ENCODE assay signal across 24 mouse cellular contexts in genomic region chr5:72853365-72853764, GRCm38 (mm10). TPM values are rescaled to one million over a fixed set of nuclear protein-coding genes. Genes with fewer than 3 reads are reported as not detected.
A peak's percentile ranks its signal among the peaks of the same experiment; 100 is the strongest.
DNase-seq lines count a peak whose midpoint lies in the region; ATAC-seq and TF ChIP-seq lines count a peak whose summit lies in the region.
"Had no signal": no experiment of that assay in that cellular context is flagged by ENCODE, and none has a peak within 500 bp of the region (broad histone marks: within the 10 kb centered on the region; RNA-seq: fewer than 3 reads in every experiment).

No protein-coding gene starts in this region.

- H3K36me3 ChIP-seq in megakaryocyte, embryonic 14.5 days (replicated peaks; ENCODE audit: low read length): peaks cover 94% of the 10 kb centered on the region
- peaks cover 6 to 87% of the 10 kb centered on the region in 2 experiments for H3K36me3 ChIP-seq in MEL (ENCODE audit: control insufficient read depth in 1 of 2, insufficient read depth in 2 of 2, low read length in 2 of 2)
- H3K36me3 ChIP-seq in splenic B cell, adult 2 months (ENCODE audit: control insufficient read depth, insufficient read depth, low read length, poor library complexity, severe bottlenecking): no peaks in the 10 kb centered on the region; the same call in 1 of the 2 replicates
- no peaks in the 10 kb centered on the region for H3K36me3 ChIP-seq in kidney, adult 2 months (ENCODE audit: control insufficient read depth, insufficient read depth, low read length)
- H3K36me3 ChIP-seq: embryonic facial prominence, embryonic 13.5 days; forebrain, embryonic 10.5 days; forebrain, embryonic 15.5 days; heart, embryonic 15.5 days; limb, embryonic 10.5 days; limb, embryonic 15.5 days; midbrain, embryonic 10.5 days; neural tube, embryonic 12.5 days had no signal

- no peak for TF ChIP-seq CTCF in MEL (IDR thresholded peaks at IDR 0.05 in 2 of 3, conservative IDR thresholded peaks at IDR 0.05 in 1 of 3; ENCODE audit: control insufficient read depth in 1 of 3, insufficient read depth in 1 of 3, low read depth in 2 of 3, low read length in 3 of 3, poor library complexity in 1 of 3, severe bottlenecking in 1 of 3)
- no peak for TF ChIP-seq CTCF in kidney, adult 2 months (conservative IDR thresholded peaks at IDR 0.05; ENCODE audit: insufficient read depth, insufficient read length, low read depth, low read length)

- DNase-seq in B cell, adult 2 months: peak; percentile 33 to 43
- DNase-seq in MEL (ENCODE audit: low read depth, low spot score): no peak
- DNase-seq in splenic B cell, adult 2 months (ENCODE audit: low read depth, low spot score): peak; percentile 59
- DNase-seq in kidney, adult 2 months: no peak
- DNase-seq: adrenal gland, postnatal 25 days; gastrocnemius, adult 2 months; gastrocnemius, postnatal 36 days; kidney, adult 18-20 months; layer of hippocampus, postnatal 36 days; thymus, adult 2 months; thymus, postnatal 36 days had no signal

- H3K4me3 ChIP-seq in megakaryocyte, embryonic 14.5 days (replicated peaks): peak overlapping the region; percentile 48
- no peak overlapping the region for H3K4me3 ChIP-seq in MEL (ENCODE audit: control insufficient read depth in 1 of 2, insufficient read depth in 1 of 2, low read depth in 2 of 2, low read length in 2 of 2)
- H3K4me3 ChIP-seq in kidney, adult 2 months (ENCODE audit: insufficient read depth, low read depth, low read length): no peak overlapping the region
- H3K4me3 ChIP-seq: embryonic facial prominence, embryonic 13.5 days; forebrain, embryonic 10.5 days; forebrain, embryonic 15.5 days; gastrocnemius, adult 2 months; heart, embryonic 15.5 days; limb, embryonic 10.5 days; limb, embryonic 15.5 days; midbrain, embryonic 10.5 days; myocyte; neural tube, embryonic 12.5 days had no signal

- peak in 1 of 2 experiments; percentile 17; a peak in 1 of 4 replicates for TF ChIP-seq POLR2A in MEL (IDR thresholded peaks at IDR 0.05; ENCODE audit: control insufficient read depth in 1 of 2, insufficient read depth in 1 of 2, low read depth in 1 of 2, low read length in 2 of 2, poor library complexity in 1 of 2)
- no peak for TF ChIP-seq POLR2A in kidney, adult 2 months (IDR thresholded peaks at IDR 0.05; ENCODE audit: low read depth, low read length)

- H3K9me3 ChIP-seq in megakaryocyte, embryonic 14.5 days: no peaks in the 10 kb centered on the region
- H3K9me3 ChIP-seq in MEL (replicated peaks; ENCODE audit: insufficient read depth, low read length): no peaks in the 10 kb centered on the region
- H3K9me3 ChIP-seq: embryonic facial prominence, embryonic 13.5 days; forebrain, embryonic 10.5 days; forebrain, embryonic 15.5 days; heart, embryonic 15.5 days; limb, embryonic 10.5 days; limb, embryonic 15.5 days; midbrain, embryonic 10.5 days; neural tube, embryonic 12.5 days had no signal

- TF ChIP-seq RAD21 in MEL (IDR thresholded peaks at IDR 0.05; ENCODE audit: low read depth, low read length): no peak

- peaks cover 73% of the 10 kb centered on the region for H3K79me2 ChIP-seq in MEL (ENCODE audit: control insufficient read depth, insufficient read depth, low read length, poor library complexity)

- peak overlapping the region; percentile 91 for H3K27ac ChIP-seq in MEL (ENCODE audit: control insufficient read depth, low read depth, low read length)
- no peak overlapping the region for H3K27ac ChIP-seq in kidney, adult 2 months (ENCODE audit: insufficient read depth, low read depth, low read length)
- H3K27ac ChIP-seq: embryonic facial prominence, embryonic 13.5 days; forebrain, embryonic 10.5 days; forebrain, embryonic 15.5 days; gastrocnemius, adult 2 months; kidney, postnatal 0 days; limb, embryonic 10.5 days; limb, embryonic 15.5 days; midbrain, embryonic 10.5 days; neural tube, embryonic 12.5 days had no signal

- H3K9ac ChIP-seq in MEL (ENCODE audit: control insufficient read depth, low read depth, low read length, poor library complexity, severe bottlenecking): peak overlapping the region; percentile 37
- H3K9ac ChIP-seq: embryonic facial prominence, embryonic 13.5 days; forebrain, embryonic 15.5 days; heart, embryonic 15.5 days; limb, embryonic 15.5 days; neural tube, embryonic 12.5 days had no signal

- no peak for TF ChIP-seq EP300 in MEL (IDR thresholded peaks at IDR 0.05; ENCODE audit: low read depth in 1 of 2, low read length in 2 of 2)

- H3K27me3 ChIP-seq in megakaryocyte, embryonic 14.5 days (replicated peaks): no peaks in the 10 kb centered on the region
- H3K27me3 ChIP-seq in MEL (ENCODE audit: control insufficient read depth in 1 of 2, insufficient read depth in 2 of 2, low read length in 2 of 2): no peaks in the 10 kb centered on the region
- no peaks in the 10 kb centered on the region for H3K27me3 ChIP-seq in splenic B cell, adult 2 months (ENCODE audit: control insufficient read depth, insufficient read depth, low read length, poor library complexity, severe bottlenecking)
- H3K27me3 ChIP-seq in kidney, adult 2 months (replicated peaks; ENCODE audit: control insufficient read depth, insufficient read depth, low read length): no peaks in the 10 kb centered on the region
- H3K27me3 ChIP-seq: embryonic facial prominence, embryonic 13.5 days; forebrain, embryonic 15.5 days; heart, embryonic 15.5 days; limb, embryonic 15.5 days; neural tube, embryonic 12.5 days had no signal

- WGBS in kidney, adult 2 months: 70% methylated on average over 2 of the region's 2 CpGs

- peaks cover 100% of the 10 kb centered on the region for H3K4me1 ChIP-seq in megakaryocyte, embryonic 14.5 days
- H3K4me1 ChIP-seq in MEL (ENCODE audit: control insufficient read depth in 1 of 2, insufficient read depth in 2 of 2, low read length in 2 of 2): peaks cover 38 to 80% of the 10 kb centered on the region in 2 experiments
- H3K4me1 ChIP-seq in kidney, adult 2 months (ENCODE audit: control insufficient read depth, insufficient read depth, low read length): peaks cover 4% of the 10 kb centered on the region

- ATAC-seq in megakaryocyte, adult 5-6 weeks (ENCODE audit: poor library complexity, severe bottlenecking): no peak
- ATAC-seq: forebrain, embryonic 15.5 days; hindbrain, embryonic 16.5 days had no signal

TF ChIP-seq in MEL, 35 proteins besides CTCF, POLR2A, EP300 and RAD21:
- TF ChIP-seq BHLHE40 (IDR thresholded peaks at IDR 0.05; ENCODE audit: borderline replicate concordance, low read depth, low read length) (no peak), MEF2A (IDR thresholded peaks at IDR 0.05; ENCODE audit: extremely low read depth, insufficient replicate concordance, low read depth, low read length, poor library complexity, severe bottlenecking) (no peak), TCF12 (IDR thresholded peaks at IDR 0.05; ENCODE audit: low read depth, low read length) (no peak), JUND (IDR thresholded peaks at IDR 0.05; ENCODE audit: low read depth, low read length) (no peak), KAT2A (conservative IDR thresholded peaks at IDR 0.05; ENCODE audit: low read depth, low read length) (no peak), MAX (IDR thresholded peaks at IDR 0.05; ENCODE audit: low read length) (no peak), MXI1 (IDR thresholded peaks at IDR 0.05; ENCODE audit: low read depth, low read length) (no peak), MYB (IDR thresholded peaks at IDR 0.05; ENCODE audit: low read depth, low read length) (no peak), GATA1 (IDR thresholded peaks at IDR 0.05; ENCODE audit: low read depth, low read length) (no peak), ZNF384 (IDR thresholded peaks at IDR 0.05; ENCODE audit: low read depth, low read length) (no peak)

RNA-seq across cellular contexts. Expression of gene Tec, which starts 14.9 kb away (rescaled TPM):
- polyA plus RNA-seq in megakaryocyte, embryonic 14.5 days (2012; ENCODE audit: insufficient read depth, low replicate concordance): 0.80 and 4.6 TPM in 2 replicates
- 33.4 and 38.9 TPM in 2 replicates for total RNA-seq in megakaryocyte, adult 5-6 weeks (2015)
- total RNA-seq in megakaryocyte, adult 5-6 weeks (2017): 56.6 and 64.5 TPM in 2 replicates
- 44.8 and 57.4 TPM in 2 replicates for total RNA-seq in MEL (2012; rRNA removed)
- polyA plus RNA-seq in MEL (2012; ENCODE audit: insufficient read depth in 1 of 2, insufficient read length in 2 of 2, low read depth in 1 of 2, low replicate concordance in 2 of 2, missing spikeins in 1 of 2): 10 to 100 TPM in 1 of 2 experiments, not detected in 1; 61.1 TPM
- 7.8 and 8.1 TPM in 2 replicates for polyA plus RNA-seq in kidney, adult 2 months (2012; rRNA removed)

Comparison
In these comparisons a context has a peak if more than half of its experiments do, and no peak if none do; other contexts are left out.
1. DNase-seq: peak in B cell, adult 2 months (2 of 2) and splenic B cell, adult 2 months (single experiment); none in MEL (single experiment) and kidney, adult 2 months (single experiment).